Mouse (Mus musculus) forebrain, embryonic 11.5 days (tissue): ENCODE data around the gene Sec24a. TPM values are rescaled to one million over a fixed set of nuclear protein-coding genes. Genes with fewer than 3 reads are reported as not detected.
"Not testable (repeated sequence)": the region's sequence is repeated elsewhere in the genome, so short reads cannot be mapped to it uniquely, and the experiment has no call there.

Experiments used
- ATAC-seq: fragments of 200-750 bp; cut with Nextera tagmentation; replicated peaks from 2 replicates; pipeline ENCODE4 v1.8.0; 2017; ENCODE audit warnings: moderate TSS enrichment; ENCODE audit not compliant: low FRiP score
- DNase-seq: peaks from one replicate; pipeline ENCODE4 v3.0.0-alpha.2; 2017; ENCODE audit warnings: low spot score
- H3K27ac ChIP-seq: fragments of 300-500 bp; sonication (generic); 2 replicates; pipeline ENCODE4 v1.5.1; 2014; ENCODE audit warnings: low read depth, low read length
- H3K27me3 ChIP-seq: fragments of 300-500 bp; sonication (generic); 2 replicates; pipeline ENCODE4 v1.6.1; 2014; ENCODE audit warnings: mild to moderate bottlenecking, low read length, mixed read lengths; ENCODE audit not compliant: control insufficient read depth, insufficient read depth
- H3K36me3 ChIP-seq: fragments of 300-500 bp; sonication (generic); 2 replicates; pipeline ENCODE4 v1.6.1; 2014; ENCODE audit warnings: mild to moderate bottlenecking, low read length, moderate library complexity, mixed read lengths; ENCODE audit not compliant: control insufficient read depth, insufficient read depth
- H3K4me1 ChIP-seq: fragments of 300-500 bp; sonication (generic); replicated peaks from 2 replicates; pipeline ENCODE4 v1.6.1; 2014; ENCODE audit warnings: low read length, mixed read lengths; ENCODE audit not compliant: control insufficient read depth, insufficient read depth
- H3K4me2 ChIP-seq: fragments of 300-500 bp; sonication (generic); 2 replicates; pipeline ENCODE4 v1.6.1; 2014; ENCODE audit warnings: low read depth, mild to moderate bottlenecking, low read length, moderate library complexity, mixed read lengths; ENCODE audit not compliant: severe bottlenecking
- H3K4me3 ChIP-seq: fragments of 300-500 bp; sonication (generic); 2 replicates; pipeline ENCODE4 v1.5.1; 2014; ENCODE audit warnings: low read depth, low read length
- H3K9ac ChIP-seq: fragments of 300-500 bp; sonication (generic); 2 replicates; pipeline ENCODE4 v1.6.1; 2014; ENCODE audit warnings: low read length
- H3K9me3 ChIP-seq: fragments of 300-500 bp; sonication (generic); 2 replicates; pipeline ENCODE4 v1.6.1; 2016; ENCODE audit warnings: low read length, mixed read lengths; ENCODE audit not compliant: control insufficient read depth
- WGBS: fragments of 180-500 bp; shearing (Covaris S2); extraction: QIAGEN DNeasy Blood & Tissue Kit; methylation state at CpG from one replicate; pipeline ENCODE4 v1.1.7; 2014; 5-methylcytosine and 5-hydroxymethylcytosine counted together
- polyA plus RNA-seq: library from polyadenylated mRNA; unstranded; fragments of >200 nt; fragmentation: Nextera tagmentation; extraction: Ambion mirVana; gene quantifications from 2 replicates; pipeline ENCODE4 v1.2.1, GENCODE M21; 2014

Sec24a gene
- polyA plus RNA-seq, 1 experiment from 2014 or later: 18.5 TPM

DNA sequence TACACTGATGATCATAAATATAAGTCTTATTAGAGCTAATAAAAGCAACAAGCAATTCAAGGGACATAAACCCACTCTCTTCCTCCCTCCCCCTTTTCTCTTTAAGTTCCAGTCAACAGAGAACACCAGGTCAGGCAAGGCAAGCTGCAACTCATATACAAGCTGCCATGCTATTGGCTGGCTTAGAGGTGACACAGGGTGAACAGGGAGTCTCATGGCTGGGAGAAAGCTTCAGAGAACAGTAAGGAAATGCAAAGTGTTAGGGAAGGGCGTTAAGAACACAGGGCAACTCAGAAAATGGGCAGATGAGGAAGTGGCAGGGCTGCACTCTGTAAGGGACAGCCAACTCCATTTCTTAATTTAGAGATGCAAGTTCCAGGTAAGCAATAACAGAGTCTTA is 30.6 kb downstream of the Sec24a start:
- Histone ChIP-seq H3K9me3 (no peaks in the 10 kb centered on the region), H3K27me3 (no peaks in the 10 kb centered on the region), H3K4me3 (no peak overlapping the region), H3K4me1 (no peaks in the 10 kb centered on the region), H3K4me2 (no peak overlapping the region), H3K36me3 (no peaks in the 10 kb centered on the region; the same call in 1 of the 2 replicates), H3K9ac (no peak overlapping the region), H3K27ac (no peak overlapping the region)
- ATAC-seq (no peak), DNase-seq (no peak)
- 90% methylated on average over 1 of the region's 1 CpGs for WGBS

DNA sequence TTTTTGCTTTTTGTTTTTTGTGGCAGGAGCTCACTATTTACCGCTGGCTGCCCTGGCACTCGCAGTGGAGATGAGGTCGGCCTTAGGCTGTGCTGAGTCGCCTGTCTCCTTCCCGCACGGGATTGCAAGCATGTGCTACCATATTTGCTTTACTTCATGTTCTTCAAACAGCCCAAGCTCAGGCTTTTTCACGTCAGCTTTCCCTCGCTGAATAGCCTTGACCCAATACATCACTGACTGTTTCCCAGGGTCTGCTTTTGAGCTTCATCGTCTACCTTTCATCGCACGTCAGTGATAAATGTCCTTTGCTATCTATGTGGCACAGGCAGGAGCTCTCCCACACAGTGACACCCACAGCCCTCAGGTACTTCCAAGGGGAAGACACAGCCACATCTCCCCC is 42.4 kb downstream of the Sec24a start:
- Histone ChIP-seq H3K4me3 (no peak overlapping the region), H3K27me3 (no peaks in the 10 kb centered on the region), H3K27ac (no peak overlapping the region), H3K4me1 (no peaks in the 10 kb centered on the region), H3K9ac (no peak overlapping the region), H3K9me3 (no peaks in the 10 kb centered on the region), H3K36me3 (peaks cover 4% of the 10 kb centered on the region; the same call in 1 of the 2 replicates), H3K4me2 (no peak overlapping the region)
- 95% methylated on average over 11 of the region's 11 CpGs for WGBS
- ATAC-seq: no peak
- no peak for DNase-seq

DNA sequence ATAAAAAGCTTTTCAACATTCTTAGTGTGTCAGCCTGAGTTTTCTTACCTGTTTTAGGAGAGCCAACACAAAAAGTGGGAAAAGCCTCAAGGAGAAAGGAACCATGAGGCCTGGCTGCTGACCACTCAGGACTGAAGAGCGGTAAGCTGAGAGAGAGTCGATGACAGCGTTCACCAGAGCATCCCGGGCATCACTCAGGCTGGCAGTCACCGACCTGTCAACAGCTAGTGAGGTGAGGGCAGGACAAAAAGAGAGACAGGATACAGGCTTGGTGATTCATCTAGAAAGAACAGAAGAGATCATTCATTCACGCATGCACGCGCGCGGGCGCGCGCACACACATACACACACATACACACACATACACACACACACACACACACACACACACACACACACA is 56.4 kb downstream of the Sec24a start:
- Histone ChIP-seq H3K27me3 (no peaks in the 10 kb centered on the region), H3K4me1 (no peaks in the 10 kb centered on the region), H3K9me3 (no peaks in the 10 kb centered on the region), H3K27ac (no peak overlapping the region), H3K4me2 (no peak overlapping the region), H3K36me3 (peaks cover 3% of the 10 kb centered on the region; the same call in 1 of the 2 replicates), H3K9ac (no peak overlapping the region), H3K4me3 (no peak overlapping the region)
- DNase-seq: no peak
- over 99% methylated on average over 12 of the region's 13 CpGs for WGBS
- no peak for ATAC-seq

DNA sequence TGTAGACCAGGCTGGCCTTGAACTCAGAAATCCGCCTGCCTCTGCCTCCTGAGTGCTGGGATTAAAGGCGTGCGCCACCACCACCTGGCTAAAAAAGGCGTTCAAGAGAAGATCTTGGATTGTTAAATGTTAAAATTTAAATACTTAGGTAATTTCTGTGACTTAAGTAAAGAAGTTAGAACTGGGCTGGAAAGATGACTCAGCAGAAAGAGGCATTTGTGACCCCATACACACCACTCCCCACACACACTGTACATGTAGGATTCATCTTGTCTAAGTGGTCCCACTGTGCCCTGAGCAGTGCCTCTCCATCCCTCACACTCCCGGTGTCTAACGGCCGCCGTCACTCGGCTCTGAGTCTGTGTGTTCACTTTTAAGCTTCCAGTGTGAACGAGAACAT is 57.0 kb downstream of the Sec24a start:
- DNase-seq (no peak), ATAC-seq (no peak)
- Histone ChIP-seq H3K36me3 (no peaks in the 10 kb centered on the region; the same call in 1 of the 2 replicates), H3K27me3 (no peaks in the 10 kb centered on the region), H3K4me1 (no peaks in the 10 kb centered on the region), H3K9ac (no peak overlapping the region), H3K27ac (no peak overlapping the region), H3K4me3 (no peak overlapping the region), H3K4me2 (no peak overlapping the region), H3K9me3 (no peaks in the 10 kb centered on the region)
- WGBS: 95% methylated on average over 10 of the region's 10 CpGs

DNA sequence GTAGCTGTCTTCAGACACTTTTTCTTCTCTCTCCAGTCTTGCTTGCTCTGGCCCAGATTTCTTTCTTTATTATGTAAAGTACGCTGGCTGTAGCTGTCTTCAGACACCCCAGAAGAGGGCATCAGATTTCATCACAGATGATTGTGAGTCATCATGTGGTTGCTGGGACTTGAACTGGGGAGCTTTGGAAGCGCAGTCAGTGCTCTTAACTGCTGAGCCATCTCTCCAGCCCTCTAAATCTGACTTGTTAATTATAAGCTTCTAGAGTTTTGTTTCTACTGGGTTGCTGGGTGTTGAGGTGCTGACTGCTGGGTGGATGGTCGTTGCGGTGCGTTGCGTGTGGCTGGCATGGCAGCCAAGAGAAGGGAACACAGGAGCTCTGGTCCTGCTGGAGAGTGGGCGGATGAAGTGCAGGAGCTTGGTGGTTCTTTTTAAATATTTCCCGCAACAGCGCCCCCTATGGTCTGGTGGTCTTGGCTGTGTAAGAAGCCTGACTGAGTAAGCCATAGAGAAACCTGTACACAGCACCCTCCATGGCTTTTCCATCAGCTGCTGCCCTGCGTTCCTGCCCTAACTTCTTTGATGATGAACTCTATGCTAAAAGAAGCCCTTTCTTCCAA is 59.9 kb downstream of the Sec24a start:
- H3K36me3 ChIP-seq: no peaks in the 10 kb centered on the region; the same call in 1 of the 2 replicates
- no peaks in the 10 kb centered on the region for H3K9me3 ChIP-seq
- H3K4me2 ChIP-seq: no peak overlapping the region
- H3K27me3 ChIP-seq: no peaks in the 10 kb centered on the region
- peak; percentile 58 for DNase-seq
- no peak for ATAC-seq
- H3K27ac ChIP-seq: no peak overlapping the region
- WGBS: 64% methylated on average over 10 of the region's 10 CpGs
- H3K4me3 ChIP-seq: no peak overlapping the region
- H3K4me1 ChIP-seq: no peaks in the 10 kb centered on the region
- no peak overlapping the region for H3K9ac ChIP-seq

DNA sequence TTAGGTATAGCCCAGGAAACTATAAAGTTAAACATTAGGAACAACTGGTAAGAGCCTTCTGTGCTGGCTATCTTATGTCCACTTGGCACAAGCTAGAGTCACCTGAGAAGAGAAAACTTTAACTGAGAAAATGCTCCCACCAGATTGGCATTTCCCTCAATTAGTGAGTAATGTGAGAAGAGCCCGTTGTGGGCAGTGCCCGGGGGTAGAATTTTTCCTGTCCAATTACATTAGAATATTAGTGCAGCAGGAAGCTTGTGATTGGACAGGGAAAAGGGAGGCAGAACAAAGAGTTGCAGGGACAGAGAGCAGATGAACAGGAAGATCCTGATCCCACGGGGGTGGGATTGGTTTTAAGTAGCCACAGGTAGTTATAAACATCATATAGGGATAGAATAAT is 60.6 kb downstream of the Sec24a start:
- no peaks in the 10 kb centered on the region for H3K9me3 ChIP-seq
- H3K27ac ChIP-seq: no peak overlapping the region
- H3K4me1 ChIP-seq: no peaks in the 10 kb centered on the region
- H3K36me3 ChIP-seq: no peaks in the 10 kb centered on the region; the same call in 1 of the 2 replicates
- 76% methylated on average over 3 of the region's 3 CpGs for WGBS
- ATAC-seq: no peak
- H3K27me3 ChIP-seq: no peaks in the 10 kb centered on the region
- no peak overlapping the region for H3K4me2 ChIP-seq
- no peak for DNase-seq
- no peak overlapping the region for H3K4me3 ChIP-seq
- H3K9ac ChIP-seq: no peak overlapping the region

DNA sequence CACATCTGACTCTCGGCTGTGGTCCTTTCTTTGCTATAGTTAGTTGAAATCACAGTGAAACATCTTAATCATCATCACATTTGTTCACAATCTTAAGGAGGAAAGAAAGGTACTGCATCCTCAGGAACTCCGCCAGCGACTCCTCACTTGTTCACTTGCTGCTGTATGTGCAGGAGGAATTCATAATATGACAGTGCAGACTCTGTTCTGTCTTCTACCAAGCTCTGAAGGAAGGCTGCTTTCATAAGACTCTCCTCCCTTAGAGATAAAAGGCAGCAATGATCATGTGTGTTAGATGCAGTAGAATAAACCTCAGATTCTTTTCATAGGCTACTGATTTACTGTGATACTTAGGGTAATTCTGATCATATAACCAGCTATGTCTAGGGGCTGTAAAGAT is 68.5 kb downstream of the Sec24a start:
- no peak for DNase-seq
- 91% methylated on average over 3 of the region's 3 CpGs for WGBS

DNA sequence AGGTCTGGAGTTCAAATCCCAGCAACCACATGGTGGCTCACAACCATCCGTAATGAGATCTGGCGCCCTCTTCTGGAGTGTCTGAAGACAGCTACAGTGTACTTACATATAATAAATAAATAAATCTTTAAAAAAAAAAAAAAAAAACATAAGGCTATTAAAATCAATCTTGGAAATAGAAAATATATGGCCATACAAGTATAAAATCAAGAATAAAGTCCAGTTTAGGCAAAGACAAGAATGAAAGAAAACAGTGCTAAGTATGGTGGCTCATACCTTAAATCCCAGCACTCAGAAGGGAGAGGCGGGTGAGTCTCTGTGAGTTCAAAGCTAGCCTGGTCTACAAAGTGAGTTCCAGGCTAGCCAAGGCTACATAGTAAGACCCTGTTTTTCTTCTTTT is 72.8 kb downstream of the Sec24a start:
- not testable (repeated sequence) for H3K27ac ChIP-seq, DNase-seq, H3K4me1 ChIP-seq, H3K27me3 ChIP-seq, ATAC-seq, H3K4me2 ChIP-seq, H3K4me3 ChIP-seq, H3K9ac ChIP-seq, H3K9me3 ChIP-seq, H3K36me3 ChIP-seq
- WGBS: 83% methylated on average over 1 of the region's 3 CpGs

More for the DNA sequence above, 68.5 kb downstream of the Sec24a start:
- H3K4me3 ChIP-seq: no peak overlapping the region
- H3K4me2 ChIP-seq: no peak overlapping the region
- no peaks in the 10 kb centered on the region for H3K27me3 ChIP-seq
- no peaks in the 10 kb centered on the region; the same call in 1 of the 2 replicates for H3K36me3 ChIP-seq
- ATAC-seq: no peak
- no peaks in the 10 kb centered on the region for H3K9me3 ChIP-seq
- no peak overlapping the region for H3K27ac ChIP-seq
- H3K9ac ChIP-seq: no peak overlapping the region
- no peaks in the 10 kb centered on the region for H3K4me1 ChIP-seq

DNA sequence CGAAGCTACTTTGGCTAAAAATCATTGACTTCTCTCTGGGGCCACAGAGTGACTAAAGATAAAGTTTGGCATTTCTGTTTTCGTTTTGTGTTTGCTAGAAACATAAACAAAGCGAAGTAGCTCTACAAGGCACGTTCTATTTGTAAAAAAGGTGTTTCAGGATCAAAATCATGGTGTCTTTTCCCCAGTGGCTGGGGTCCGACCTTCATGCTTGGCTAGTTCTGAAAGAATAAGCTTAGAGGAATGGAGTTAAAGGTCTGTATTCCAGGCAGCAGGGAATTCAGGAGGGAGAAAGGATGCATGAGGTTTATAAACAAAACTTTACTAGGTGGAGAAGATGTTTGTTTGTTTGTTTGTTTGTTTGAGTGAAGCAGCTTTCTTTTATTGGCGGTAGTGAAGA is 74.1 kb downstream of the Sec24a start:
- peak overlapping the region; percentile 65 for H3K4me3 ChIP-seq
- DNase-seq: no peak
- H3K4me2 ChIP-seq: peak overlapping the region; percentile 48
- WGBS: 25% methylated on average over 6 of the region's 6 CpGs
- no peaks in the 10 kb centered on the region for H3K4me1 ChIP-seq
- peak overlapping the region; percentile 81 for H3K9ac ChIP-seq
- no peaks in the 10 kb centered on the region for H3K36me3 ChIP-seq
- H3K27ac ChIP-seq: peak overlapping the region; percentile 99; the same call in 1 of the 2 replicates
- no peak for ATAC-seq
- no peaks in the 10 kb centered on the region for H3K27me3 ChIP-seq
- H3K9me3 ChIP-seq: no peaks in the 10 kb centered on the region
